Mouse (Mus musculus) embryonic fibroblast, embryonic 13.5 days (primary cell): Measurements from ENCODE around the gene Gm13290.
"Not testable (repeated sequence)": the region's sequence is repeated elsewhere in the genome, so short reads cannot be mapped to it uniquely, and the experiment has no call there.

Experiments
- CTCF ChIP-seq: IDR thresholded peaks from 2 replicates; pipeline ENCODE4 v1.5.1; 2011; ENCODE audit warnings: mild to moderate bottlenecking, control low read depth, low read length, moderate library complexity, borderline replicate concordance; ENCODE audit not compliant: insufficient read depth
- POLR2A ChIP-seq: IDR thresholded peaks from 2 replicates; pipeline ENCODE4 v1.6.1; 2011; ENCODE audit warnings: low read depth, mild to moderate bottlenecking, control low read depth, low read length, moderate library complexity

GRCm38 (mm10) chr4:88759610-88760268 lies 13.9 kb upstream of the Gm13290 start, which contains the start of gene Gm13283:
- not testable (repeated sequence) for TF ChIP-seq CTCF
- TF ChIP-seq POLR2A = 0 out of 2 replicates have a peak, but pooled peaks have one; percentile 17
